Mouse (Mus musculus) megakaryocyte, embryonic 14.5 days (primary cell): ENCODE results near the gene Ripk1.

Experiments used
- FLI1 ChIP-seq: IDR thresholded peaks from 2 replicates; pipeline ENCODE4 v1.6.1; 2012; ENCODE audit warnings: low read length, inconsistent platforms, mixed read lengths
- GATA1 ChIP-seq: IDR thresholded peaks from 3 replicates; pipeline ENCODE4 v1.6.1; 2012; ENCODE audit warnings: mixed read lengths, low read length, inconsistent platforms, borderline replicate concordance

GRCm38 (mm10) chr13:34040091-34040490, 37.9 kb downstream of the Ripk1 start:
- TF ChIP-seq GATA1 (no peak), FLI1 (no peak)
